Mouse (Mus musculus): ENCODE data around the gene Ift122.

DNA sequence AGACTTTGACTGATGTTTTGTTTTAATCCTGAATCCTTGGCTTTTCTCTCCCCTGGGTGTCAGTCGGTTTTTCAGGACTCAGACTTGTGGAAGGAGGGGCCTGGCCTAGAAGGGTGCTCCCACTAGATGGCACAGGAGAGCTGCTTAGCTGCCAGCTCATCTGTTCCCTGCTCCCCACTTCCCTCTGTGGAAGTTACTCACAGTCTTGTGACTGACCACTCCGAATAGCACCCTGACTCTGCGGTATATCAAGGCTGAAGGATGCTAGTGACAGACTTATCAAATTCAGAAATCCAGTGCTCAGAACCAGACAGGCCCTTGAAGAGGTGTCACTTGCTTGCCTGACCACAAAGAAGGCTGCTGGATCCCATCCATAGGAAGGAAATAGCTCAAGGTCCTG is 47.8 kb downstream of the Ift122 start:
- peak; percentile 86 for TF ChIP-seq CTCF (IDR thresholded peaks at IDR 0.05; ENCODE audit: control insufficient read depth, insufficient read depth, low read length)
- TF ChIP-seq POLR2A (IDR thresholded peaks at IDR 0.05; ENCODE audit: borderline replicate concordance, control insufficient read depth, low read depth, low read length) = no peak
